Mouse (Mus musculus): ENCODE data around the gene Foxa3.
A peak's percentile ranks its signal among the peaks of the same experiment; 100 is the strongest.

DNA sequence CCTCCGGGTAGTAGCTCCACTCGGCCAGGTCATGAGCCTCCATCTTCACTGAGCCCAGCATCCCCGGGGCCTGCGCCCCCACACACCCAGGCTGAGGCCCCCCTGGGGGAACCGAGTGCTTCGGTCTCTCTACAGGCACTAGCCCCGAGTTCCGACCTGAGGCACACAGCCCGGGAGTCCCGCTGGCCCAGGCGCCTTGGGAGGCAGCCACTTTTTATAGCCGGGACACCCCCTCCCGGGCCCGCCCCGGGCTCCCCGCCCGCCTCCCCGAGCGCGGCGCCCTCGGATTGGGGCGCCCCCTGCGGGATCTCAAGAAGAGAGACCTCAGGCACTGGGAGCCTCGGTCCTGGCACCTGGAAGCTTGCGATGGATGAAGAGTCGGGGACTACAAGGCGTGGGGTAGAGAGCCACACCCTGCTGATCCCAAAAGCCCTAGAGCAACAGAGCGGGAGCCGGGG, at the start of gene Foxa3:
- TF ChIP-seq CTCF (IDR thresholded peaks at IDR 0.05; ENCODE audit: low read depth) (peak; percentile 27), EP300 (IDR thresholded peaks at IDR 0.05; ENCODE audit: low read depth) (no peak)

All from heart, postnatal 0 days (tissue).